Mouse (Mus musculus) kidney, adult 2 months (tissue): ENCODE measurements around the gene Ano4.

Experiments used
- CTCF ChIP-seq: fragments of 200-500 bp; conservative IDR thresholded peaks from 2 replicates; pipeline ENCODE4 v1.5.1; 2011; ENCODE audit warnings: low read depth, mild to moderate bottlenecking, control low read depth, low read length, moderate library complexity, mixed read lengths; ENCODE audit not compliant: insufficient read depth, insufficient read length
- POLR2A ChIP-seq: fragments of 200-500 bp; IDR thresholded peaks from one replicate; pipeline ENCODE4 v1.6.1; 2011; ENCODE audit warnings: low read depth, low read length, control low read depth

- TF ChIP-seq CTCF, result no peak
- TF ChIP-seq POLR2A, result no peak
Measured at GRCm38 (mm10) chr10:89289290-89289689, 55.3 kb downstream of the Ano4 start.
